Mouse (Mus musculus): ENCODE data around the gene Slc19a1. TPM values are rescaled to one million over a fixed set of nuclear protein-coding genes. Genes with fewer than 3 reads are reported as not detected.

Slc19a1 gene
- total RNA-seq (2014; rRNA removed; ENCODE audit: low replicate concordance): 6.2 and 8.5 TPM in 2 replicates
- 7.1 and 8.2 TPM in 2 replicates for polyA plus RNA-seq (2015; fragmentation: Nextera tagmentation; extraction: Ambion mirVana)

DNA sequence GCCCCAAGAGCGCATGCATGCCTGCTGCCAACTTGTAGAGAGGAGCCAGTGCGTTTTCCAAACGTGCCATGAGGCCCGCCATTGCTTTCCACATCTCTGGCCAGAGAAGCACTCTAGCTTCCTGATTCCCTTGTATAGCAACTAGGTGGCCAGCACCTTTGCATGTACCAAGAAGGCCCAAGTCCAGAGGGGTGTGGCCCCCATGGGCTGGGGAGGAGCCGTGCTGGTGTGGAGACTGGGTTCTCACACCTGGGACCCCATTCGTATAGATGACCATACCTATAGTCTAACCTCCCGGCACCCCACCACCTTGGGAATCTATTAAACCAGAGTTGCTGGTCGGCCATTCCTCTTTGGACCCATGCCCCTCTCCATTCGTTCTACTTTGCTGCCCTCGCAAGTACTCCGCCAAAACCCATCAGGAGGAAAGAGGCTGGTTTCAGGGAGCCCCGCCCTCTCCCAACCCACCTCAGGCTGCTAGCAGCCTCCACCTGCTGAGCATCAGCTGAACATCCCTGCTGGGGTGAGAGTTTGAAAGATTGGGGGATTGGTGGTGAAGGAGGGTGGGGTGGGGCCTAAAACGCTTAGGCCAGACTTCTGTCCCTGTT lies at the start of gene Slc19a1:
Slc19a1 (plus strand) TSS at position 474 of the 608 bp plus-strand sequence.
- Histone ChIP-seq H3K27ac (ENCODE audit: low read depth) (no peak within 1 kb of the TSS), H3K27me3 (ENCODE audit: control insufficient read depth, insufficient read depth, low read length) (0 out of 2 replicates have a peak, but pooled peaks cover 6% of the 10 kb centered on the region), H3K9me3 (replicated peaks; ENCODE audit: control insufficient read depth, low read length) (no peaks in the 10 kb centered on the region), H3K4me2 (ENCODE audit: low read depth, low read length) (peak within 1 kb of the TSS; percentile 91), H3K4me3 (ENCODE audit: low read depth, low read length) (peak within 1 kb of the TSS; percentile 60), H3K36me3 (replicated peaks; ENCODE audit: control insufficient read depth, insufficient read depth, low read length) (no peaks in the 10 kb centered on the region), H3K4me1 (ENCODE audit: control insufficient read depth, insufficient read depth) (peaks cover 9% of the 10 kb centered on the region; the same call in 1 of the 2 replicates), H3K9ac (replicated peaks; ENCODE audit: low read depth, low read length) (peak within 1 kb of the TSS; percentile 60)
- ATAC-seq (ENCODE audit: insufficient read depth, low read depth) (no peak), DNase-seq (ENCODE audit: low spot score) (no peak)
- 64% methylated on average over 13 of the region's 13 CpGs for WGBS
- TF ChIP-seq CTCF (IDR thresholded peaks at IDR 0.05; ENCODE audit: low read depth) (no peak), EP300 (IDR thresholded peaks at IDR 0.05; ENCODE audit: low read depth) (no peak)

- Histone ChIP-seq H3K9ac (replicated peaks; ENCODE audit: low read depth, low read length) (no peak overlapping the region), H3K4me1 (ENCODE audit: control insufficient read depth, insufficient read depth) (no peaks in the 10 kb centered on the region), H3K4me2 (ENCODE audit: low read depth, low read length) (no peak overlapping the region), H3K27ac (ENCODE audit: low read depth) (no peak overlapping the region), H3K4me3 (ENCODE audit: low read depth, low read length) (no peak overlapping the region), H3K36me3 (replicated peaks; ENCODE audit: control insufficient read depth, insufficient read depth, low read length) (no peaks in the 10 kb centered on the region), H3K9me3 (replicated peaks; ENCODE audit: control insufficient read depth, low read length) (no peaks in the 10 kb centered on the region), H3K27me3 (ENCODE audit: control insufficient read depth, insufficient read depth, low read length) (no peaks in the 10 kb centered on the region)
- TF ChIP-seq CTCF (IDR thresholded peaks at IDR 0.05; ENCODE audit: low read depth) (no peak), EP300 (IDR thresholded peaks at IDR 0.05; ENCODE audit: low read depth) (no peak)
- no peak for ATAC-seq (ENCODE audit: insufficient read depth, low read depth)
- 82% methylated on average over 5 of the region's 5 CpGs for WGBS
- DNase-seq (ENCODE audit: low spot score): no peak
Observed at GRCm38 (mm10) chr10:76988586-76988985, 43.5 kb upstream of the Slc19a1 start.

GRCm38 (mm10) chr10:76992456-76992855 lies 39.6 kb upstream of the Slc19a1 start:
- Histone ChIP-seq H3K4me3 (ENCODE audit: low read depth, low read length) (no peak overlapping the region), H3K27me3 (ENCODE audit: control insufficient read depth, insufficient read depth, low read length) (no peaks in the 10 kb centered on the region), H3K4me1 (ENCODE audit: control insufficient read depth, insufficient read depth) (peaks cover 2% of the 10 kb centered on the region; the same call in 1 of the 2 replicates), H3K27ac (ENCODE audit: low read depth) (no peak overlapping the region), H3K4me2 (ENCODE audit: low read depth, low read length) (no peak overlapping the region), H3K36me3 (replicated peaks; ENCODE audit: control insufficient read depth, insufficient read depth, low read length) (no peaks in the 10 kb centered on the region), H3K9me3 (replicated peaks; ENCODE audit: control insufficient read depth, low read length) (no peaks in the 10 kb centered on the region), H3K9ac (replicated peaks; ENCODE audit: low read depth, low read length) (no peak overlapping the region)
- DNase-seq (ENCODE audit: low spot score): no peak
- WGBS: 52% methylated on average over 3 of the region's 3 CpGs
- TF ChIP-seq CTCF (IDR thresholded peaks at IDR 0.05; ENCODE audit: low read depth) (no peak), EP300 (IDR thresholded peaks at IDR 0.05; ENCODE audit: low read depth) (no peak)
- ATAC-seq (ENCODE audit: insufficient read depth, low read depth): no peak

GRCm38 (mm10) chr10:76997759-76998513 lies 34.1 kb upstream of the Slc19a1 start:
- ATAC-seq (ENCODE audit: insufficient read depth, low read depth) (peak; percentile 97), DNase-seq (ENCODE audit: low spot score) (peak; percentile 76)
- H3K27me3 ChIP-seq (ENCODE audit: control insufficient read depth, insufficient read depth, low read length): no peaks in the 10 kb centered on the region
- H3K27ac ChIP-seq (ENCODE audit: low read depth): peak overlapping the region; percentile 76
- peak; percentile 64; the same call in 1 of the 2 replicates for TF ChIP-seq EP300 (IDR thresholded peaks at IDR 0.05; ENCODE audit: low read depth)
- TF ChIP-seq CTCF (IDR thresholded peaks at IDR 0.05; ENCODE audit: low read depth): no peak
- H3K4me1 ChIP-seq (ENCODE audit: control insufficient read depth, insufficient read depth): peaks cover 9% of the 10 kb centered on the region
- H3K9me3 ChIP-seq (replicated peaks; ENCODE audit: control insufficient read depth, low read length): no peaks in the 10 kb centered on the region
- no peak overlapping the region for H3K4me3 ChIP-seq (ENCODE audit: low read depth, low read length)
- 15% methylated on average over 17 of the region's 17 CpGs for WGBS
- H3K4me2 ChIP-seq (ENCODE audit: low read depth, low read length): peak overlapping the region; percentile 33; the same call in 1 of the 2 replicates
- no peak overlapping the region for H3K9ac ChIP-seq (replicated peaks; ENCODE audit: low read depth, low read length)
- no peaks in the 10 kb centered on the region for H3K36me3 ChIP-seq (replicated peaks; ENCODE audit: control insufficient read depth, insufficient read depth, low read length)

- Histone ChIP-seq H3K4me3 (ENCODE audit: low read depth, low read length) (no peak overlapping the region), H3K9me3 (replicated peaks; ENCODE audit: control insufficient read depth, low read length) (no peaks in the 10 kb centered on the region), H3K9ac (replicated peaks; ENCODE audit: low read depth, low read length) (no peak overlapping the region), H3K36me3 (replicated peaks; ENCODE audit: control insufficient read depth, insufficient read depth, low read length) (no peaks in the 10 kb centered on the region), H3K4me1 (ENCODE audit: control insufficient read depth, insufficient read depth) (no peaks in the 10 kb centered on the region), H3K27me3 (ENCODE audit: control insufficient read depth, insufficient read depth, low read length) (no peaks in the 10 kb centered on the region), H3K27ac (ENCODE audit: low read depth) (no peak overlapping the region), H3K4me2 (ENCODE audit: low read depth, low read length) (no peak overlapping the region)
- ATAC-seq (ENCODE audit: insufficient read depth, low read depth): no peak
- 36% methylated on average over 7 of the region's 7 CpGs for WGBS
- DNase-seq (ENCODE audit: low spot score): no peak
- TF ChIP-seq EP300 (IDR thresholded peaks at IDR 0.05; ENCODE audit: low read depth) (no peak), CTCF (IDR thresholded peaks at IDR 0.05; ENCODE audit: low read depth) (no peak)
Observed at GRCm38 (mm10) chr10:77004936-77005335, 27.1 kb upstream of the Slc19a1 start.
